Mouse (Mus musculus) brain, embryonic 14.5 days (tissue): ENCODE data around the gene C1qtnf2.

Experiments used
- CTCF ChIP-seq: fragments of 200-500 bp; IDR thresholded peaks from 2 replicates; pipeline ENCODE4 v1.5.1; 2012; ENCODE audit warnings: inconsistent platforms, mild to moderate bottlenecking, moderate library complexity, borderline replicate concordance; ENCODE audit not compliant: insufficient read depth, insufficient read length; ENCODE audit errors: extremely low read depth
- POLR2A ChIP-seq: fragments of 200-500 bp; IDR thresholded peaks from 2 replicates; pipeline ENCODE4 v1.6.1; 2012; ENCODE audit warnings: mild to moderate bottlenecking, inconsistent platforms, borderline replicate concordance; ENCODE audit not compliant: poor library complexity, insufficient read depth, insufficient read length, severe bottlenecking; ENCODE audit errors: extremely low read depth

- TF ChIP-seq CTCF (no peak), POLR2A (no peak)
Measured at GRCm38 (mm10) chr11:43480561-43480960, 6.5 kb downstream of the C1qtnf2 start.
